In genomic region chr19:47374440-47374839, GRCm38 (mm10) we compare ENCODE assay signal across 9 mouse cellular contexts.
DNase-seq lines count a peak whose midpoint lies in the region; ATAC-seq and TF ChIP-seq lines count a peak whose summit lies in the region.
"Had no signal": no experiment of that assay in that cellular context is flagged by ENCODE, and none has a peak within 500 bp of the region (broad histone marks: within the 10 kb centered on the region; RNA-seq: fewer than 3 reads in every experiment).

No protein-coding gene starts in this region.

- H3K4me3 ChIP-seq in kidney, embryonic 16.5 days (ENCODE audit: low read length) = no peak overlapping the region
- H3K4me3 ChIP-seq in ES-E14 (ENCODE audit: insufficient read depth in 1 of 2, low read depth in 1 of 2, low read length in 2 of 2, poor library complexity in 1 of 2, severe bottlenecking in 1 of 2) = no peak overlapping the region
- H3K4me3 ChIP-seq: lung, embryonic 15.5 days had no signal

- H3K27me3 ChIP-seq in kidney, embryonic 16.5 days (ENCODE audit: insufficient read depth, low read length) = no peaks in the 10 kb centered on the region
- H3K27me3 ChIP-seq: lung, embryonic 15.5 days had no signal

- in situ Hi-C loops in ES-E14 (cut with MboI; ENCODE audit: low sequenced_read_pairs in 2 of 2, unreplicated experiment in 2 of 2) = loop anchor here in 1 of 2 experiments (5.0 kb wide), 1 partner anchor 93 kb away; no protein-coding TSS in a partner anchor

- H3K36me3 ChIP-seq in kidney, embryonic 16.5 days (ENCODE audit: insufficient read depth, low read length) = no peaks in the 10 kb centered on the region
- no peaks in the 10 kb centered on the region for H3K36me3 ChIP-seq in ES-E14 (ENCODE audit: control insufficient read depth, insufficient read depth, low read length, poor library complexity, severe bottlenecking)
- H3K36me3 ChIP-seq: lung, embryonic 15.5 days had no signal

- no peaks in the 10 kb centered on the region for H3K9me3 ChIP-seq in kidney, embryonic 16.5 days (ENCODE audit: low read length)
- H3K9me3 ChIP-seq in ES-E14 (ENCODE audit: control insufficient read depth, insufficient read depth, low read depth, low read length) = no peaks in the 10 kb centered on the region
- H3K9me3 ChIP-seq: lung, embryonic 15.5 days had no signal

- ATAC-seq in kidney, embryonic 16.5 days (ENCODE audit: low FRiP score, low TSS enrichment) = no peak
- ATAC-seq in megakaryocyte, adult 5-6 weeks (ENCODE audit: poor library complexity, severe bottlenecking) = peak; percentile 63

- DNase-seq in kidney, adult 18-20 months = peak; percentile 47
- peak; percentile 88 for DNase-seq in ES-E14 (ENCODE audit: low read depth, low spot score)
- DNase-seq in c-Kit-positive CD71-negative TER-119-negative erythroid progenitor cells, embryonic 14.5 days (ENCODE audit: low read depth) = peak; percentile 64
- peak; percentile 70 for DNase-seq in forelimb bud, embryonic 11.5 days (ENCODE audit: low read depth, low spot score)
- DNase-seq in kidney, postnatal 36 days = peak; percentile 52 to 74
- peak; percentile 73 to 90 for DNase-seq in spleen, postnatal 4 days (ENCODE audit: low spot score in 2 of 2)

- peaks cover 8% of the 10 kb centered on the region for H3K4me1 ChIP-seq in kidney, embryonic 16.5 days (ENCODE audit: insufficient read depth, low read length)
- peaks cover 0 to 19% of the 10 kb centered on the region in 2 experiments; a peak in 3 of 4 replicates for H3K4me1 ChIP-seq in ES-E14 (ENCODE audit: control insufficient read depth in 2 of 2, insufficient read depth in 2 of 2, low read length in 2 of 2, poor library complexity in 1 of 2)

- H3K27ac ChIP-seq in kidney, embryonic 16.5 days (ENCODE audit: low read length) = no peak overlapping the region
- no peak overlapping the region for H3K27ac ChIP-seq in ES-E14 (ENCODE audit: insufficient read depth, low read depth, low read length, poor library complexity, severe bottlenecking)
- H3K27ac ChIP-seq: lung, embryonic 15.5 days had no signal

- 45% methylated on average over 4 of the region's 4 CpGs for WGBS in kidney, embryonic 16.5 days

- no peak overlapping the region for H3K9ac ChIP-seq in kidney, embryonic 16.5 days (replicated peaks; ENCODE audit: low read length)
- no peak overlapping the region for H3K9ac ChIP-seq in ES-E14 (ENCODE audit: insufficient read depth, low read depth, low read length, poor library complexity, severe bottlenecking)
- H3K9ac ChIP-seq: lung, embryonic 15.5 days had no signal

- no peak overlapping the region for H3K4me2 ChIP-seq in kidney, embryonic 16.5 days (replicated peaks; ENCODE audit: low read depth, low read length)
- H3K4me2 ChIP-seq: lung, embryonic 15.5 days had no signal

TF ChIP-seq in ES-E14, 5 proteins besides CTCF, POLR2A, EP300 and RAD21:
- TF ChIP-seq ZNF384 (IDR thresholded peaks at IDR 0.05; ENCODE audit: low read depth, low read length) (no peak), MAFK (IDR thresholded peaks at IDR 0.05; ENCODE audit: insufficient read depth, low read depth, low read length) (no peak), ZC3H11A (IDR thresholded peaks at IDR 0.05; ENCODE audit: borderline replicate concordance, low read depth, low read length) (no peak), CHD2 (IDR thresholded peaks at IDR 0.05; ENCODE audit: low read depth, low read length) (no peak), HCFC1 (IDR thresholded peaks at IDR 0.05; ENCODE audit: borderline replicate concordance, insufficient read depth, low read length) (no peak)
TF ChIP-seq in ES-E14: peak in this region for 0.
